Mouse (Mus musculus) kidney, adult 2 months (tissue): ENCODE measurements around the gene Tmem44. TPM values are rescaled to one million over a fixed set of nuclear protein-coding genes. Genes with fewer than 3 reads are reported as not detected.

Experiments
- DNase-seq: peaks from one replicate; pipeline ENCODE4 v3.0.0; 2021
- H3K27ac ChIP-seq: fragments of 200-500 bp; 2 replicates; pipeline ENCODE4 v1.5.1; 2012; ENCODE audit warnings: low read depth, low read length, control low read depth, inconsistent platforms; ENCODE audit not compliant: insufficient read depth
- H3K27me3 ChIP-seq: fragments of 200-500 bp; replicated peaks from 2 replicates; pipeline ENCODE4 v1.6.1; 2012; ENCODE audit warnings: mild to moderate bottlenecking, moderate library complexity, low read length, inconsistent platforms; ENCODE audit not compliant: control insufficient read depth, insufficient read depth
- H3K36me3 ChIP-seq: fragments of 200-500 bp; 2 replicates; pipeline ENCODE4 v1.6.1; 2012; ENCODE audit warnings: mild to moderate bottlenecking, moderate library complexity, low read length, inconsistent platforms; ENCODE audit not compliant: control insufficient read depth, insufficient read depth
- H3K4me1 ChIP-seq: fragments of 200-500 bp; 2 replicates; pipeline ENCODE4 v1.6.1; 2011; ENCODE audit warnings: low read length; ENCODE audit not compliant: control insufficient read depth, insufficient read depth
- H3K4me3 ChIP-seq: fragments of 200-500 bp; 2 replicates; pipeline ENCODE4 v1.5.1; 2011; ENCODE audit warnings: mild to moderate bottlenecking, low read depth, low read length, control low read depth; ENCODE audit not compliant: insufficient read depth
- CTCF ChIP-seq: fragments of 200-500 bp; conservative IDR thresholded peaks from 2 replicates; pipeline ENCODE4 v1.5.1; 2011; ENCODE audit warnings: low read depth, mild to moderate bottlenecking, control low read depth, low read length, moderate library complexity, mixed read lengths; ENCODE audit not compliant: insufficient read depth, insufficient read length
- POLR2A ChIP-seq: fragments of 200-500 bp; IDR thresholded peaks from one replicate; pipeline ENCODE4 v1.6.1; 2011; ENCODE audit warnings: low read depth, low read length, control low read depth
- WGBS: fragments of 180-500 bp; shearing (Covaris S2); methylation state at CpG from one replicate; pipeline ENCODE4 v1.1.7; 2018; 5-methylcytosine and 5-hydroxymethylcytosine counted together
- polyA plus RNA-seq: library from polyadenylated mRNA; depleted of rRNA; stranded (reverse); fragments of >200 nt; gene quantifications from 2 replicates; pipeline ENCODE4 v1.2.3, GENCODE M21; 2012

Gene Tmem44
- polyA plus RNA-seq, 1 experiment = 6.7 TPM

GRCm38 (mm10) chr16:30552621-30553338 lies 2.1 kb upstream of the Tmem44 start:
- peak; percentile 94 for DNase-seq
- peak overlapping the region; percentile 78 for H3K27ac ChIP-seq
- no peak overlapping the region for H3K4me3 ChIP-seq
- peaks cover 7% of the 10 kb centered on the region for H3K4me1 ChIP-seq
- 25% methylated on average over 11 of the region's 11 CpGs for WGBS
- TF ChIP-seq CTCF (no peak), POLR2A (no peak)
- no peaks in the 10 kb centered on the region; the same call in 1 of the 2 replicates for H3K36me3 ChIP-seq
- no peaks in the 10 kb centered on the region for H3K27me3 ChIP-seq

- Histone ChIP-seq H3K4me1 (peaks cover 7% of the 10 kb centered on the region), H3K27me3 (no peaks in the 10 kb centered on the region), H3K36me3 (no peaks in the 10 kb centered on the region), H3K27ac (no peak overlapping the region), H3K4me3 (peak overlapping the region; percentile 52)
- TF ChIP-seq CTCF (peak; percentile 57), POLR2A (no peak)
- peak; percentile 76 for DNase-seq
- under 1% methylated on average over 63 of the region's 63 CpGs for WGBS
Measured at GRCm38 (mm10) chr16:30549966-30550747, 485 bp downstream of the Tmem44 start.

GRCm38 (mm10) chr16:30549516-30549915 lies 1.1 kb downstream of the Tmem44 start:
- WGBS = 84% methylated on average over 7 of the region's 7 CpGs

GRCm38 (mm10) chr16:30548291-30548690 lies 2.4 kb downstream of the Tmem44 start:
- H3K27ac ChIP-seq = no peak overlapping the region
- no peak for DNase-seq
- H3K36me3 ChIP-seq = no peaks in the 10 kb centered on the region
- H3K27me3 ChIP-seq = no peaks in the 10 kb centered on the region
- TF ChIP-seq CTCF = no peak
- WGBS = 92% methylated on average over 5 of the region's 5 CpGs
- no peak overlapping the region for H3K4me3 ChIP-seq
- peaks cover 7% of the 10 kb centered on the region for H3K4me1 ChIP-seq

More at GRCm38 (mm10) chr16:30549516-30549915, 1.1 kb downstream of the Tmem44 start:
- no peaks in the 10 kb centered on the region for H3K27me3 ChIP-seq
- H3K4me3 ChIP-seq = no peak overlapping the region
- peaks cover 7% of the 10 kb centered on the region for H3K4me1 ChIP-seq
- TF ChIP-seq CTCF (no peak), POLR2A (no peak)
- no peaks in the 10 kb centered on the region for H3K36me3 ChIP-seq
- no peak for DNase-seq
- H3K27ac ChIP-seq = no peak overlapping the region

- Histone ChIP-seq H3K4me3 (no peak overlapping the region), H3K4me1 (peaks cover 2% of the 10 kb centered on the region; the same call in 1 of the 2 replicates), H3K27ac (no peak overlapping the region), H3K27me3 (no peaks in the 10 kb centered on the region), H3K36me3 (no peaks in the 10 kb centered on the region)
- TF ChIP-seq CTCF (no peak), POLR2A (no peak)
- DNase-seq = no peak
- WGBS = 91% methylated on average over 4 of the region's 4 CpGs
Measured at GRCm38 (mm10) chr16:30544693-30545092, 5.9 kb downstream of the Tmem44 start.

- H3K4me1 ChIP-seq = peaks cover 2% of the 10 kb centered on the region; the same call in 1 of the 2 replicates
- DNase-seq = no peak
- H3K27ac ChIP-seq = no peak overlapping the region
- 91% methylated on average over 9 of the region's 9 CpGs for WGBS
- H3K27me3 ChIP-seq = no peaks in the 10 kb centered on the region
- TF ChIP-seq POLR2A (no peak), CTCF (no peak)
- no peaks in the 10 kb centered on the region for H3K36me3 ChIP-seq
- H3K4me3 ChIP-seq = no peak overlapping the region
Measured at GRCm38 (mm10) chr16:30543386-30543785, 7.3 kb downstream of the Tmem44 start.

GRCm38 (mm10) chr16:30542826-30543225 lies 7.8 kb downstream of the Tmem44 start:
- peak; percentile 21 for DNase-seq
- Histone ChIP-seq H3K4me1 (peaks cover 2% of the 10 kb centered on the region; the same call in 1 of the 2 replicates), H3K27me3 (no peaks in the 10 kb centered on the region), H3K36me3 (no peaks in the 10 kb centered on the region), H3K4me3 (no peak overlapping the region), H3K27ac (no peak overlapping the region)
- no peak for TF ChIP-seq POLR2A
- TF ChIP-seq CTCF = no peak
- 56% methylated on average over 6 of the region's 6 CpGs for WGBS
